Mouse (Mus musculus) hindbrain, embryonic 15.5 days (tissue): ENCODE measurements around the gene Smagp. TPM values are rescaled to one million over a fixed set of nuclear protein-coding genes. Genes with fewer than 3 reads are reported as not detected.

Experiments
- ATAC-seq: fragments of 200-750 bp; cut with Nextera tagmentation; 2 replicates; pipeline ENCODE4 v1.8.0; 2017; ENCODE audit warnings: low read depth, moderate number of reproducible peaks, moderate TSS enrichment; ENCODE audit not compliant: low FRiP score
- H3K27ac ChIP-seq: fragments of 300-500 bp; sonication (generic); replicated peaks from 2 replicates; pipeline ENCODE4 v1.5.1; 2015; ENCODE audit warnings: mild to moderate bottlenecking, inconsistent platforms
- H3K27me3 ChIP-seq: fragments of 300-500 bp; sonication (generic); 2 replicates; pipeline ENCODE4 v1.6.1; 2015; ENCODE audit warnings: control low read depth, inconsistent platforms
- H3K36me3 ChIP-seq: fragments of 300-500 bp; sonication (generic); 2 replicates; pipeline ENCODE4 v1.6.1; 2015; ENCODE audit warnings: control low read depth, inconsistent platforms
- H3K4me1 ChIP-seq: fragments of 300-500 bp; sonication (generic); replicated peaks from 2 replicates; pipeline ENCODE4 v1.6.1; 2015; ENCODE audit warnings: control low read depth, inconsistent platforms
- H3K4me2 ChIP-seq: fragments of 300-500 bp; sonication (generic); 2 replicates; pipeline ENCODE4 v1.6.1; 2015; ENCODE audit warnings: moderate library complexity, mild to moderate bottlenecking, inconsistent platforms
- H3K4me3 ChIP-seq: fragments of 300-500 bp; sonication (generic); 2 replicates; pipeline ENCODE4 v1.5.1; 2015; ENCODE audit warnings: mild to moderate bottlenecking, inconsistent platforms
- H3K9ac ChIP-seq: fragments of 300-500 bp; sonication (generic); 2 replicates; pipeline ENCODE4 v1.6.1; 2015; ENCODE audit warnings: inconsistent platforms
- H3K9me3 ChIP-seq: fragments of 300-500 bp; sonication (generic); 2 replicates; pipeline ENCODE4 v1.6.1; 2016; ENCODE audit warnings: control low read depth, inconsistent platforms
- WGBS: fragments of 180-500 bp; shearing (Covaris S2); methylation state at CpG from one replicate; pipeline ENCODE4 v1.1.7; 2015; 5-methylcytosine and 5-hydroxymethylcytosine counted together
- microRNA-seq: library from miRNA; unstranded; fragments of <30 nt; microRNA quantifications from one replicate; pipeline ENCODE4, GENCODE M21; 2016
- polyA plus RNA-seq: library from polyadenylated mRNA; unstranded; fragments of >200 nt; fragmentation: Nextera tagmentation; extraction: Ambion mirVana; gene quantifications from 2 replicates; pipeline ENCODE4 v1.2.1, GENCODE M21; 2015

Gene Smagp
- polyA plus RNA-seq, 1 experiment from 2014 or later = 4.0 TPM

GRCm38 (mm10) chr15:100575366-100575765, 61.4 kb downstream of the Smagp start:
- ATAC-seq = no peak
- Histone ChIP-seq H3K9ac (no peak overlapping the region), H3K4me3 (no peak overlapping the region), H3K27me3 (no peaks in the 10 kb centered on the region), H3K9me3 (no peaks in the 10 kb centered on the region), H3K4me1 (peaks cover 12% of the 10 kb centered on the region), H3K4me2 (no peak overlapping the region), H3K36me3 (peaks cover 23% of the 10 kb centered on the region), H3K27ac (no peak overlapping the region)
- WGBS = 92% methylated on average over 12 of the region's 12 CpGs

- peaks cover 12% of the 10 kb centered on the region for H3K4me1 ChIP-seq
- H3K27ac ChIP-seq = peak overlapping the region; percentile 13; the same call in 1 of the 2 replicates
- 69% methylated on average over 2 of the region's 2 CpGs for WGBS
- H3K36me3 ChIP-seq = peaks cover 19% of the 10 kb centered on the region
- H3K4me2 ChIP-seq = no peak overlapping the region
- H3K9ac ChIP-seq = no peak overlapping the region
- ATAC-seq = no peak
- no peak overlapping the region for H3K4me3 ChIP-seq
- H3K9me3 ChIP-seq = no peaks in the 10 kb centered on the region
- no peaks in the 10 kb centered on the region for H3K27me3 ChIP-seq
These were observed 62.4 kb downstream of the Smagp start for GRCm38 (mm10) chr15:100574378-100574777.

GRCm38 (mm10) chr15:100573946-100574345, 62.8 kb downstream of the Smagp start:
- H3K27ac ChIP-seq = peak overlapping the region; percentile 13; the same call in 1 of the 2 replicates
- no peak overlapping the region for H3K4me2 ChIP-seq
- peaks cover 15% of the 10 kb centered on the region for H3K36me3 ChIP-seq
- H3K4me1 ChIP-seq = peaks cover 12% of the 10 kb centered on the region
- H3K4me3 ChIP-seq = no peak overlapping the region
- H3K9me3 ChIP-seq = no peaks in the 10 kb centered on the region
- no peak overlapping the region for H3K9ac ChIP-seq
- 48% methylated on average over 6 of the region's 6 CpGs for WGBS
- H3K27me3 ChIP-seq = no peaks in the 10 kb centered on the region
- ATAC-seq = 0 out of 2 replicates have a peak, but pooled peaks have one; percentile 23

Small RNA genes lying within 50 kb of the gene (microRNA-seq; reads per million reads assigned to microRNA genes)
- not detected for gene Mir6961

Other genes with a start within 250 kb of the Smagp start
- gene Gm5475, start 214.8 kb downstream of the Smagp start, polyA plus RNA-seq = 0.18 and 0.19 TPM in 2 replicates
- 19.9 and 27.6 TPM in 2 replicates for gene Slc11a2, start 211.9 kb downstream of the Smagp start, polyA plus RNA-seq
- 55.5 and 56.7 TPM in 2 replicates for gene Letmd1, start 167.9 kb downstream of the Smagp start, polyA plus RNA-seq
- 43.5 and 46.5 TPM in 2 replicates for gene Csrnp2, start 141.5 kb downstream of the Smagp start, polyA plus RNA-seq
- 34.2 and 35.9 TPM in 2 replicates for gene Tfcp2, start 84.9 kb downstream of the Smagp start, polyA plus RNA-seq
- 35.0 and 38.1 TPM in 2 replicates for gene Pou6f1, start 37.0 kb downstream of the Smagp start, polyA plus RNA-seq
- 125 and 130 TPM in 2 replicates for gene Dazap2, start 21.6 kb downstream of the Smagp start, polyA plus RNA-seq
- gene Bin2, start 32.6 kb upstream of the Smagp start, polyA plus RNA-seq = 1.6 and 2.2 TPM in 2 replicates
- 1.2 and 1.3 TPM in 2 replicates for gene Cela1, start 51.0 kb upstream of the Smagp start, polyA plus RNA-seq
- gene Galnt6, start 92.4 kb upstream of the Smagp start, polyA plus RNA-seq = 0.14 and 0.25 TPM in 2 replicates
- 26.7 and 27.1 TPM in 2 replicates for gene Slc4a8, start 124.8 kb upstream of the Smagp start, polyA plus RNA-seq
- gene Scn8a, start 232.9 kb upstream of the Smagp start, polyA plus RNA-seq = 21.0 and 29.2 TPM in 2 replicates